16 mouse cellular contexts compared by ENCODE assay signal in genomic region chr12:31625016-31625415, GRCm38 (mm10).
"Had no signal": no experiment of that assay in that cellular context is flagged by ENCODE, and none has a peak within 500 bp of the region (broad histone marks: within the 10 kb centered on the region; RNA-seq: fewer than 3 reads in every experiment).

No protein-coding gene starts in this region.

- H3K9me3 ChIP-seq: neural tube, embryonic 13.5 days; neural tube, embryonic 15.5 days; stomach, embryonic 15.5 days had no signal

- H3K27ac ChIP-seq: neural tube, embryonic 13.5 days; neural tube, embryonic 15.5 days; stomach, embryonic 15.5 days; stomach, postnatal 0 days had no signal

- H3K27me3 ChIP-seq: neural tube, embryonic 13.5 days; neural tube, embryonic 15.5 days; stomach, embryonic 15.5 days had no signal

- DNase-seq: retina, postnatal 1 day; right cerebral cortex, adult 18-20 months; right cerebral cortex, postnatal 14 days; right cerebral cortex, postnatal 25 days; right cerebral cortex, postnatal 4 days; spleen, adult 18-20 months; thymus, adult 18-20 months; thymus, adult 2 months; thymus, postnatal 14 days; thymus, postnatal 25 days; thymus, postnatal 36 days; thymus, postnatal 4 days had no signal

- H3K9ac ChIP-seq: neural tube, embryonic 13.5 days; neural tube, embryonic 15.5 days; stomach, embryonic 15.5 days had no signal

- H3K4me1 ChIP-seq: neural tube, embryonic 13.5 days; neural tube, embryonic 15.5 days; stomach, embryonic 15.5 days had no signal

- H3K4me2 ChIP-seq: neural tube, embryonic 13.5 days; neural tube, embryonic 15.5 days; stomach, embryonic 15.5 days had no signal

- H3K4me3 ChIP-seq: neural tube, embryonic 13.5 days; neural tube, embryonic 15.5 days; stomach, embryonic 15.5 days had no signal
